Mouse (Mus musculus) duodenum, adult 2 months (tissue): ENCODE results near the gene Vmn1r189. TPM values are rescaled to one million over a fixed set of nuclear protein-coding genes. Genes with fewer than 3 reads are reported as not detected.

Source experiments
- polyA plus RNA-seq: library from polyadenylated mRNA; depleted of rRNA; stranded (reverse); fragments of >200 nt; gene quantifications from 2 replicates; pipeline ENCODE4 v1.2.3, GENCODE M21; 2012; ENCODE audit warnings: low replicate concordance; rRNA removed

The Vmn1r189 gene
- polyA plus RNA-seq = not detected in 2 replicates

GRCm38 (mm10) chr13:22105724-22106123 is at the start of gene Vmn1r189:
Vmn1r189 (minus strand) TSS chr13:22105824.

GRCm38 (mm10) chr13:22084140-22084539 is 21.5 kb downstream of the Vmn1r189 start, which contains the start of gene Vmn1r188:
Vmn1r188 (plus strand) TSS chr13:22084440.

Other genes with a start within 250 kb of the Vmn1r189 start
- gene Zfp184, start 160.7 kb downstream of the Vmn1r189 start, polyA plus RNA-seq = 0.14 and 0.51 TPM in 2 replicates
- gene Pom121l2, start 124.6 kb downstream of the Vmn1r189 start, polyA plus RNA-seq = not detected in 2 replicates
- gene Prss16, start 96.1 kb downstream of the Vmn1r189 start, polyA plus RNA-seq = 1.4 and 2.5 TPM in 2 replicates
- 34.5 and 86.3 TPM in 2 replicates for gene Hist1h2ah, start 70.3 kb downstream of the Vmn1r189 start, polyA plus RNA-seq
- 17.4 and 23.1 TPM in 2 replicates for gene Hist1h2bk, start 70.0 kb downstream of the Vmn1r189 start, polyA plus RNA-seq
- gene Hist1h4i, start 64.5 kb downstream of the Vmn1r189 start, polyA plus RNA-seq = 4.0 and 9.6 TPM in 2 replicates
- gene Hist1h2ag, start 62.9 kb downstream of the Vmn1r189 start, polyA plus RNA-seq = 6.2 and 30.8 TPM in 2 replicates
- gene Hist1h2bj, start 62.6 kb downstream of the Vmn1r189 start, polyA plus RNA-seq = 19.4 and 20.7 TPM in 2 replicates
- gene Vmn1r188, start 21.4 kb downstream of the Vmn1r189 start, polyA plus RNA-seq = not detected in 2 replicates
- gene Vmn1r191, start 78.1 kb upstream of the Vmn1r189 start, polyA plus RNA-seq = not detected in 2 replicates
- gene Vmn1r192, start 85.3 kb upstream of the Vmn1r189 start, polyA plus RNA-seq = not detected in 2 replicates
- not detected in 2 replicates for gene Vmn1r193, start 117.3 kb upstream of the Vmn1r189 start, polyA plus RNA-seq
- not detected in 2 replicates for gene Vmn1r194, start 138.4 kb upstream of the Vmn1r189 start, polyA plus RNA-seq
- not detected in 2 replicates for gene Vmn1r195, start 164.7 kb upstream of the Vmn1r189 start, polyA plus RNA-seq
- not detected in 2 replicates for gene Vmn1r196, start 184.1 kb upstream of the Vmn1r189 start, polyA plus RNA-seq
- gene Vmn1r197, start 218.8 kb upstream of the Vmn1r189 start, polyA plus RNA-seq = not detected in 2 replicates
- not detected in 2 replicates for gene Vmn1r198, start 244.5 kb upstream of the Vmn1r189 start, polyA plus RNA-seq